Mouse (Mus musculus) urinary bladder, postnatal 14 days (tissue): ENCODE results near the gene Ica1.

Experiments used
- DNase-seq: peaks from one replicate; pipeline ENCODE4 v3.0.0; 2021; ENCODE audit warnings: low spot score

Gene Ica1

GRCm38 (mm10) chr6:8742449-8742848 is 35.8 kb downstream of the Ica1 start:
- no peak for DNase-seq

DNA sequence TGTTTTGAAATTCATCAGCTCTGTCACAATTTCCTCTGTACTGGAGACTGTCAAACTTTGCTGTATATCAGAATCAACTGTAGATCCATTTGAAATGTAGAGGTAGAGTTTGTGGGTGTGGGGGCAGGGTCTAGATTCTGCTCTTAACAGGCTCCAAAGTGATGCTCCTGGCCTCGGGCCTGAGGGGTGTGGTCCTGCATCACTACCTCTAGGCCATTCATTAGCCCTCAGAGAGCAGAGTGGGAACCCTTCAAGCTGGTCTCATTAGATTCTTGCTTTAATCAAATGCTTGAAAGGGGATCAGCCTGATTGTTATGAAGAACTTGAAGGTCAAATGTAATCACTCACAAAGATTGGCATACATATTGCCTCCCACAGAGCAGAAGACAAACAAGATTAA is 36.6 kb downstream of the Ica1 start:
- no peak for DNase-seq

GRCm38 (mm10) chr6:8740092-8740491 is 38.2 kb downstream of the Ica1 start:
- no peak for DNase-seq

DNA sequence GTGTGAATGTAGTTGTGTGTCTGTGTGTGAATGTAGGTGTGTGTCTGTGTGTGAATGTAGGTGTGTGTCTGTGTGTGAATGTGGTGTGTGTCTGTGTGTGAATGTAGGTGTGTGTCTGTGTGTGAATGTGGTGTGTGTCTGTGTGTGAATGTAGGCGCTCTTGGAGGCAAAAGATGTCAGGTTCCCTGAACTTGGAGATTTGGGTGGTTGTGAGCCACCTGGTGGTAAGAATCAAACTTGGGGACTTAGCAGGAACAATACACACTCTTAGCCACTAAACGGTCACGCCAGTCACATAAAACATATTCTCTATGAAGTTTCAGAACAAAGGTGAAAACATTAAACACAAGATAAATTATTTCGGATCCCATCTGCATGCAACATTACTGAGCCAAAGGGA is 39.9 kb downstream of the Ica1 start:
- DNase-seq = no peak

GRCm38 (mm10) chr6:8736493-8736820 is 41.8 kb downstream of the Ica1 start:
- no peak for DNase-seq

DNA sequence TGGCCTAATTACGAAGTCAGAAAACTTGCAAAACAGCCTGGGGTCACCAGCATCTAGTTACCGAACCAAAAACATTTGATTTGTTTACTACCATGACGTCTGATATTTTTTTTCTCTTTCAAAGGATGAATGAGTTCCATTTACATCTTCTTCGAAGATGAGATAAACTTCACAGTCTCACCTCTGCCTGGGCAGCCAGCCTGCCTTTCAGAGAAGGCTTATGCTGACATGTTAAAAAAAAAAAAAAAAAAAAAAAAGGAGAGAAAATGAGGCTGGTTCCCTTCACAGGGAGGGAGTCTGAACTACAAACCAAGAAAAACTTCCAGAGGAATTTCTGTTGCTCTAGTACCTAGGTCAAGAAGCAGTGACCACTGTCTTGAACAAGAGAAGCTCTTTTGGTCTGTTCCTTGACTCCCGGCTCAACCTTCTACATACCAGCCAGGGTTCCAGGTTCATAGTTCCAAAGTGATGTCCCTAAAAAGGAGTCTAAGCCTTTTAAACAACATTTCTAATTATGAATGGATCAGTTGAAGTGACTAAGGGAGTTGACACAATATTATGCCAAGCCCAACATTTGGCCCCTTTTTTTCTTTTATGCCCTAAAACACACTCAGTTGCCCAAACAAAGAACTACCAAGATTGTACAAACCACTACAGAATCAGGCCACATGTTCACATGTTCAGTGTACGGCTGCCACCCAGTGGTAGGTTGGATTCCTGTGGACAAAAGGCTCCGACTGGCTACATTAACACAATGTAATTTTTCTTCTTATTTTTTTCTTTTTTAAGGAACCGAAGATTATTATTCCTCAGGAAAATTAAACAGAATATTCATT is 42.4 kb downstream of the Ica1 start:
- peak; percentile 63 for DNase-seq

DNA sequence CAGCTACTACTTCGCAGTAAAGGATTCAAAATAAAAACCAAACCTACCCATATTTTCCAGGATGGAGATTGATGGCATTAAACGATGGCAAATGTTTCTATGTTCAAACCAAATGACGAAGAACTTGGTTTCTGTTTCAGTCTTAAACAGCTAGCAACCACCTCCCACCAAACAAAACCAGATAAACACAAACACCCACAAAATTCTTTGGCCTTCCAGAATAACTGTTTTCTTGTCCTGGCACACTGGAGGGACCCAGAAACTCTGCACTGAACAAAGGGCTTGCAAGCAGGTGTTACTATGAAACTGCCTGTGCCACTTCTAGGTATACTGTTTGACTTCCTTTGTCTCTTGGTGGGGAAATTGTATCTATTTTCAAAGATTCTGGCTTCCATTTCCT is 43.2 kb downstream of the Ica1 start:
- DNase-seq = no peak

DNA sequence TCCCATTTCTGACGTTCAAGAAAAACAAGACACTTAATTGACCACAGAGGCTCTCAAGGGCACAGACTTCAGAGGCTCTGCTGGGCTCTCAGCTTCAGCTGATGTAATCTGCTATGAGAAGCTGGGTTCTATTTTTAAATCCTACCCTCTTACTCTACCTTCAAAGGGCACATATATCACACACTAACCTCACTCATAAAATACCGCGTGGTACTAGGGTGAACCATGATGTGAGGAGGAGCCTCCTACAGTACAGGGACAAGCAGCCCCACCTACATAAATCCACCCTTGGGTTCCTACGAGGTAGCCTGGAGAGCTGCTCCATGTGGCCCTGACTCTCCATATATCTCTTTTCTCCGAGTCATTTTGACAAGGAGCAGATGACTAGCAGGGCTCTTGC is 45.8 kb downstream of the Ica1 start:
- no peak for DNase-seq

GRCm38 (mm10) chr6:8731656-8732191 is 46.6 kb downstream of the Ica1 start:
- DNase-seq = no peak

- no peak for DNase-seq
Observed at GRCm38 (mm10) chr6:8730433-8730832, 47.9 kb downstream of the Ica1 start.

DNA sequence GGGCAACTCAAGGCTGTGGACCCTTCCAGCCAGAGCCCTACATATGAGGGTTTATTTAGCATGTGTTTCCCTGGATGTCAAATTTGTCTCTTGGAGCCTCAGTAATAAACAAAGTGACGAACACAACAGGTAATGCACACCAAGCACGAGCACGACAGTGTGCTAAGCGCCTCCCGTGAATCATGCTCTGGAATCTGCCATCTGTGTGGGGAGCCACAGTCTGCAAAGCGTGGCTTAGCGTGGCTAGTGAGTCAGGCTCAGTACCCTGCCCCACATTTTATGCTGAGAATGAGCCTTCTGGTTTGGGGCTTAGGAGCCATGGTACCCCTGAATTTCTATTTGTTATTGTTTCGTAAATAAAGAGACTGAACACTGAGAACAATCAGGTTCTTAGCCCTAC is 50.5 kb downstream of the Ica1 start:
- no peak for DNase-seq

GRCm38 (mm10) chr6:8725610-8726009 is 52.7 kb downstream of the Ica1 start:
- no peak for DNase-seq

GRCm38 (mm10) chr6:8719692-8720091 is 58.6 kb downstream of the Ica1 start:
- no peak for DNase-seq

DNA sequence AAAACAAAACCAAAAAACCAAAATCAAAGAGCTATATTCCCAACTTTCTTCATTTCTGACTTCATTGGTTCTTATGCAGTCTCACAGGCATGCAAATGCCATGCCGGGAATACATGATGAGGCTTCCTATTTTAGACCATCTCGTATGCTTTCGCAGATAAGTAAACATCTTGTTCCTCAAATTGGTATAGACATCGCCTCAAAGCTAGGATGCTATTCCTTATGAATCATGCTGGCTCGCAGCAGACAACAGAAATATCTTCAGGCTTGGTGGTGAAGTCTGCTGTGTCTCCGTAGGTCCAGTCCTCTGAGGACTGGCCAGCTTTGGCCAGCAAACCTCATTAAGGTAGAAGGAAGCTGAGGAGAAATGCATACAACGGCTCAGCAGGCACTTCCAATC is 60.3 kb downstream of the Ica1 start:
- no peak for DNase-seq

- DNase-seq = no peak
Observed at GRCm38 (mm10) chr6:8716539-8716938, 61.7 kb downstream of the Ica1 start.

DNA sequence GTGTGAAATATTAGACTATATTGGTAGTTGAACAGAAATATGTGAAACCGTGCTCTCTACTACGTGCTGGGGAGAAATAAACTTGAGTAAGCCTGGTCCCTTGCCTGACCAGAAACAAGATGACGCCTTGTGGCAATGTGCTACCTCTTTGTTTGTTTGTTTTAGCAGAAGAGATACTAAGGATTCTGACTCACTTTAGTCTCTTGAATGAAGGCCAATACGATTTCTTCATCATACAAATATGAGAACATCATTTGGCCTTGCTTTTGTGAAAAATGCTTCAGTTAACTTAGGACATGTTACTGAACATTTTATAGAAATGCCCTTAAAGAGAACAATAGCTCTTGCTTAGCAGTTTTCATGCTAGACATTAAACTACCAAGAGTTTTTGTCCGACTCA is 67.0 kb downstream of the Ica1 start:
- no peak for DNase-seq

DNA sequence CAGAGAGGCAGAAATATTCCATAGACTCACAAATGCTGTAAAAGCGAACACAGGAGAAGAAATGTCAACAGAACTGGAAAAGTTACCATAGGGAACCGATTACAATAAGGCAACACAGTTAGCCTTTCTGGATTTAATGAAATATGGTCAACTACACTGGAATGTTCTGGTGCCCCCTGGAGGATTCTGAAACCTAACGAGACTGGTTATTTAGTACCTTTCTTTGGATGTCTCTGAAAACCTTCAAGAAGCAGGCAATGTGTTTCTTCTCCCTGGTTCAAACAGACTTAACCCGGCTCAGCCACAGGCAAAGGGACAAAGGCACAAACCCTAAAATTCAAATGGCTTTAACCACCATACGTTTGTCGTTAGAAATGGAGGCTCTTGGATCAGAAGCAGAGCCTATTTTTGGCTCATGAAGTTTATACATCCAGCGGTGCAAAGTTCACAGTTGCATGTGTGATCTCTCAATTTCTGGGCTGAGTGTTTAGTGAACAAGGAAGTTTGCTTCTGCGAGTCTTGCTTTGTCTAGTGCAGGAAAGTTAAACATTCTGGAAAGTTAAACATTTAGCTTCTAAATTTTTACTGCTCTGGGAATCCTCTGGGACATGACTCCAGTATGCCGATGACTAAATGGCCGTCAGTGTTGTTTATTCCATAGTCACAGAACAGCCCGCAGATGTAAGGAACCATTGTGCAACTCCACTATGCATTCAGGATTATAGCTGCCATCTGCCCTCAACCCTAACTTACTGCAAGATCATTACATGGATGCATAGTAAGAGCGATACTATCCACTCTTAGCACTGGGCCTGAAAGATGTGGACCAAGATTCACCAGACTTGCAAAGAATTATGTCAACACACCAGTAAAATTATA is 83.4 kb downstream of the Ica1 start:
- DNase-seq = peak; percentile 29

- DNase-seq = no peak
Observed at GRCm38 (mm10) chr6:8693926-8694635, 84.2 kb downstream of the Ica1 start.

DNA sequence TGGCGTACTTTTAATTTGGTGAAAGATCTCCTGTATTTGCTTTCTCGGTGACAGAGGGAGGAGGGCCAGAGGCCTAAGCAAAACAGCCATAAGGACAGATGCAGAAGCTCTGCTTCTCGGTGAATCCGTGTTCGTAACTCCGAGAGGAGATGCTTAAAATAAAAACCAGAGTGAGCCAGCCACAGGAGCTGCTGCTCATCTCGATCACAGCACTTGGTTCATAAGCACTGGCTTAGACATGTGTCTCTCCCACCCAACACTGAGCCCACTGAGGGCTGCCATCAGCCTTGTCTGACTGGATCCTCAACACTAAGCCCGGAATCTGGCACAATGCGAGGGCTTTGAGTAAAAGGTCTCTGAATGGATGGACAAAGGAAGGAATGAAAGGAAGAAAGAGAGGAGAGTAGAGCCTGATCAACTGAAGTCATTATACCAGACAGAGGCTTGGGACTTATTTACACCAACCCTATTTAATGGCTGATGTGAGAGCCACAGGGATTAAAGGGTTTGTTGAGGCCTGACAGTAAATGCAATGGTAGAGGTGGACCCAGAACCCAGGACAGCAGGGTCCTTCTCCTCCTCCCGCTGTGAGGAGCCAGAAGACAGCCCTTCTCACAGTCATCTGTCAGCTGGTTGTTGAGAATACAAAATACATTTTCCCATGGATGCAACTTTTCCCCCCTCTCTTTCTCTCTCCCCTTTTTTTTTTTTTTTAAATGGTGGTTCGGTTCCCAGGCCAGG is 85.0 kb downstream of the Ica1 start:
- DNase-seq = no peak

DNA sequence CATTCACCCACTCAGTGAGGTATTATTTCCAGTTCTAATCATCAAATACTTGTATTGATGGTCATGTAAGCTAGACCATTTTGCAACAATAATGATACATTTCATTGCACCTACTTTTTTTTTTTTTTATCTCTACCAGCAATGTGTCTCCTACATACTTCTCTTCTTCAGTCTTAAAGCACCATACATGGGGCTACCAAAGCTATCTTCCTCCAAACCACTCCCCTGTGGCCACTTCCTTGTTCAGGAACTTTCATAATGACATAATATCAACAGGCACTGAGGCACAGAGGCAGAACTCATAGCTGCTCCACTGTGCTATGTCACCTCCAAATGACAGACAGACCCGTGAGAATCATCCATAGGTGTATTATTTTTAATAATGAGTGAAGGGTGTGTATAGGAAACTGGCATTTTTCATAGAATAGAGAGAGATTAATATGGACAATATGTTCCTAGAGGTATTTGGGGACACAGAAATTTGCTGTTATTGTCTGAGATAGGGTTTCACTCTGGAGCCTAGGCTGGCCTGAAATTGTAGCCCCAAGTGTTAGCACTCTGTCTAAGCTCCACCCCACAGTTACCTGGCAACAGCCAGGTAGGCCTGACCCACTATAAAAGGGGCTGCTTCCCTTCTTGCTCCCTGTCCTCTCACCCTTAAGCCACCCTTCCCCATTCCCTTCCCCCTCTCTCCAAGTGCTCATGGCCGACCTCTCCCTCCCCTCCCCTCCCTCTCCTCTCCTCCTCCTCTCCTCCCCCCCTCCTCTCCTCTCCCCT is 86.9 kb downstream of the Ica1 start:
- no peak for DNase-seq

DNA sequence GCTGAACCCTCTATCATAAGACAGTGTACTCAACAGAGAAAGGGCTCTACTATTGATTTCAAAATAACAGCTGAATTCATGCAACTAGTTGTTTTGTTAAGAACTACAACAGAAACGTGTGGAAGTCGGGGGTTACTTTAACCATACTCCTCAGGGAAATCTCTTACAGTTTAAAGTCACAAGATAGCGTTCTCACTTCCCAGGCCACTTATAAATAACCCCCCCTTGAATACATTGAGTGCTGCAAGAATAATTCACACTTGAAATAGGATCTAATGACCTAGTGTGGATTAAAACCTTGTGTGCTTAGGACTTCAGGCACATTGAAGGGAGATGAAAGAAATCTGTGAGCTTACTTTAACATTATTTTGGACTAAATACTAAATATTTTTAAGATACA is 87.8 kb downstream of the Ica1 start:
- no peak for DNase-seq
